Mouse (Mus musculus) heart, embryonic 16.5 days (tissue): Measurements from ENCODE around the gene Sbno1. TPM values are rescaled to one million over a fixed set of nuclear protein-coding genes. Genes with fewer than 3 reads are reported as not detected.

Experiments
- ATAC-seq: fragments of 200-750 bp; cut with Nextera tagmentation; replicated peaks from 2 replicates; pipeline ENCODE4 v1.8.0; 2017; ENCODE audit warnings: moderate number of reproducible peaks; ENCODE audit not compliant: insufficient read depth, low FRiP score; ENCODE audit errors: extremely low read depth
- H3K27ac ChIP-seq: fragments of 300-500 bp; sonication (generic); 2 replicates; pipeline ENCODE4 v1.5.1; 2014; ENCODE audit warnings: mild to moderate bottlenecking, low read length, control low read depth, moderate library complexity
- H3K27me3 ChIP-seq: fragments of 300-500 bp; sonication (generic); 2 replicates; pipeline ENCODE4 v1.6.1; 2014; ENCODE audit warnings: low read length, mixed read lengths; ENCODE audit not compliant: control insufficient read depth, insufficient read depth
- H3K36me3 ChIP-seq: fragments of 300-500 bp; sonication (generic); 2 replicates; pipeline ENCODE4 v1.6.1; 2014; ENCODE audit not compliant: control insufficient read depth, insufficient read depth
- H3K4me1 ChIP-seq: fragments of 300-500 bp; sonication (generic); 2 replicates; pipeline ENCODE4 v1.6.1; 2014; ENCODE audit warnings: low read length, mixed read lengths; ENCODE audit not compliant: control insufficient read depth, insufficient read depth
- H3K4me2 ChIP-seq: fragments of 300-500 bp; sonication (generic); 2 replicates; pipeline ENCODE4 v1.6.1; 2014; ENCODE audit warnings: low read depth, mild to moderate bottlenecking, control low read depth, low read length
- H3K4me3 ChIP-seq: fragments of 300-500 bp; sonication (generic); 2 replicates; pipeline ENCODE4 v1.5.1; 2014; ENCODE audit warnings: mild to moderate bottlenecking, control low read depth, low read length
- H3K9ac ChIP-seq: fragments of 300-500 bp; sonication (generic); 2 replicates; pipeline ENCODE4 v1.6.1; 2014; ENCODE audit warnings: low read length, control low read depth
- H3K9me3 ChIP-seq: fragments of 300-500 bp; sonication (generic); replicated peaks from 2 replicates; pipeline ENCODE4 v1.6.1; 2016; ENCODE audit warnings: low read length; ENCODE audit not compliant: control insufficient read depth
- WGBS: fragments of 180-500 bp; shearing (Covaris S2); extraction: QIAGEN DNeasy Blood & Tissue Kit; methylation state at CpG from one replicate; pipeline ENCODE4 v1.1.7; 2014; 5-methylcytosine and 5-hydroxymethylcytosine counted together
- polyA plus RNA-seq: library from polyadenylated mRNA; unstranded; fragments of >200 nt; fragmentation: Nextera tagmentation; extraction: Ambion mirVana; gene quantifications from 2 replicates; pipeline ENCODE4 v1.2.1, GENCODE M21; 2015

The Sbno1 gene
- polyA plus RNA-seq, 1 experiment from 2014 or later, result 57.9 TPM

DNA sequence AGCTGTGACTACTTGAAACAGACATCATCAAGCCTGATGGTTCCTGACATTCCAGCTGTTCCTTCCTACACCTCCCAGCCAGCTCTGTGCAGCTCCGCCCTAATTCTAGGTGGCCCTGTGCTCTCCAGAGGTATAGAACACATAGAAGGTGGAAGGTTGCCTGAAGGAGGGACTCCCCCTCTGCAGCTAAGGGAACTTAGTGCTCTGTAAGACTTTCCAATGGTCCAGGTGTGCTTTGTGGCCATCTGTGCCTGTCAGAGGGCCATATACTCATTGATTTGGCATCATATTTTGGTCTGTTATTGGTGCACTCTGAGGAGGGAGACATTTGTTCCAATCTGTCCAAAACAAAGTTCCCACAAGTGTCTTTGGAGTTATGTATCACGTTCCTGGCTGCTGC lies 7.2 kb upstream of the Sbno1 start:
- Histone ChIP-seq H3K9me3 (no peaks in the 10 kb centered on the region), H3K9ac (no peak overlapping the region), H3K27me3 (no peaks in the 10 kb centered on the region), H3K36me3 (no peaks in the 10 kb centered on the region), H3K4me1 (0 out of 2 replicates have a peak, but pooled peaks cover 3% of the 10 kb centered on the region), H3K4me3 (no peak overlapping the region), H3K27ac (no peak overlapping the region), H3K4me2 (no peak overlapping the region)
- 64% methylated on average over 2 of the region's 2 CpGs for WGBS
- ATAC-seq, result no peak

DNA sequence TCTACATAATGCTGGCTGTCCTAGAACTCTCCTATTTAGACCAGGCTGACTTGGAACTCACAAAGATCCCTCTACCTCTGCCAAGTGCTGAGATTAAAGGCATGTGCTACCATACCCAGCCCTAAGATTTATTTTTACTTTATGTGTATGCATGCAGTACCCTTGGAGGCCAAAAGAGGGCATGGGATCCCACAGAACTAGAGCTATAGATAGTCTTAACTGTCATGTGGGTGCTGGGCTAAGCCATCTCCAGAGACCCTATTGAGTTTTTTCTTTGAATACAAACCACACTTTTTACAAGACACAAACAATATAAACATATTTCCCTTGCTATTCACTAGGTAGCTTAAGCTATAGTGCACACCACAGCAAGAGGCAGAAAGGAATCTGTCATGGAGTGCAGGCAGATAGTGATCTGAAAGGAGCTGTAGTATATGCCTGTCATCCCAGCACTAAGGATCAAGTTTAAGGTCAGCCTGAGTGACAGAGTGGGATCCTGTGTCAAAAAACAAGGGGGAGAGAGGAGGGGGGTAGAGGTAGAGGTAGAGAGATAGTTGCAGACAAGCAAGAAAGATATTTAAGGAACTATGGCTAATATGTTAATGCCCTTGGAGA lies 6.7 kb upstream of the Sbno1 start:
- no peak overlapping the region for H3K27ac ChIP-seq
- H3K27me3 ChIP-seq, result no peaks in the 10 kb centered on the region
- H3K4me2 ChIP-seq, result no peak overlapping the region
- H3K4me3 ChIP-seq, result no peak overlapping the region
- no peaks in the 10 kb centered on the region for H3K36me3 ChIP-seq
- peak; percentile 61; the same call in 1 of the 2 replicates for ATAC-seq
- no peaks in the 10 kb centered on the region for H3K9me3 ChIP-seq
- 0 out of 2 replicates have a peak, but pooled peaks cover 3% of the 10 kb centered on the region for H3K4me1 ChIP-seq
- no peak overlapping the region for H3K9ac ChIP-seq

DNA sequence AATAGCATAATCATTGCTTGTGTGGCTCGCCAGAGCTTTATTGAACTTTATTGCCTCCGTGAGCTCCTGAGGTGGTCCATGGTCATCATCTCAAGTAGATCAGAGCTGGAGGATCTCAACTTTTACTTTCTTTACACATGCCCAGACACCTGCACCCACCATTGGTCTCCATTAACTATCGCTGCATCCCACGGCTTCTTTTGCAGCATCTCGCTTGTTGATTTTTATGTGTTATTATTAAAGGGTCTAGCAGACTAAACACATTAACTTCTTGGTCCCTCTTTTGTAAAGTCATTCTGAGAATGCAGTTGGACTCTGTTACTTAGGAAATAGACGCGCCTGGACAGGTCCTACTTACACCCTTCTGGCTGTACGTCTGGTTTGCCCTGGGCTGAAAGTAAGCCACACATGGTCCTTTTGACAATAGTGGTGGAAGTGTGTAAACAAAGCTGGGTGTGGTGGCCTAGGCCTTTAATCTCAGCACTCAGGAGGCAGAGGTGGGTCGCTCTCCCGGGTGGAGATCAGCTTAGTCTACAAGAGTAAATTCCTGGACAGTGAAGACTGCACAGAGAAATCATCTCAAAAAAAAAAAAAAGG lies 772 bp upstream of the Sbno1 start:
- Histone ChIP-seq H3K36me3 (no peaks in the 10 kb centered on the region), H3K9ac (no peak overlapping the region), H3K4me2 (peak overlapping the region; percentile 64), H3K4me3 (peak overlapping the region; percentile 88; the same call in 1 of the 2 replicates), H3K27ac (peak overlapping the region; percentile 94), H3K27me3 (no peaks in the 10 kb centered on the region), H3K9me3 (no peaks in the 10 kb centered on the region), H3K4me1 (peaks cover 8% of the 10 kb centered on the region)
- WGBS, result 88% methylated on average over 10 of the region's 10 CpGs
- ATAC-seq, result no peak

DNA sequence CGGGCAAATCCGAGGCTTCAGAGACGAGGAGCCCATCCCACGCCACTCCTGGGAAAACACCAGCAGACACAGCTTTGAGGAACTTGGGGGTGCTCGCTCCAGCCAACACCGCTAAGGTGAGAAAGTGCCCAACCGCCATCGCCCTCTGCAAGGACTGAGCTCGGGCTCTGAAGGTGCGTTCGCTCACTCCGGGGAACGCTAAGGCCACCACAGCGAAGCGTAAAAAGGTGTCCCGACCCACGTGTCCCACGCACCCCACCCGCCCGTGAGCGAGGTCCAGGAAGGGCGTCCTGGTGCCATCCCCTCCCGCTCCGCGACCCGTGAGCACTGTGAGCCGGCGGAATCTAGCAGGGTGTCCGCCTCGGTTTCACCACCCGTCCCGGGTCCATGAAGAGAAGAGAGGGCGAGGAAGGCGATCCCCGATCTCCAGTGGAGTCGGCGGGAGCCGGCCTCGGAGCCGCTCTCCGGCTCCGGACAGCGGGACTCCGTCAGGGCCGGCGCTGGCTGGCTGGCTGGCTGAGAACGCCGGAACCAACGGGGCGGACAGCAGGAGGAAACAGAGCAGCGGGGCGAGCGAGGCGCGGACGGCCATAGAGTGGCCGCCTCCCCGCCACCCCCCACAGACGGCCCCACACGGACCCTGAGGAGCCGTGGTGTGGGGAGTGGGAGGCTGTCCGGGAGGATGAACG lies 934 bp downstream of the Sbno1 start:
- peak overlapping the region; percentile 91 for H3K4me2 ChIP-seq
- under 1% methylated on average over 61 of the region's 63 CpGs for WGBS
- H3K4me1 ChIP-seq, result peaks cover 8% of the 10 kb centered on the region
- H3K9me3 ChIP-seq, result no peaks in the 10 kb centered on the region
- no peaks in the 10 kb centered on the region for H3K27me3 ChIP-seq
- H3K27ac ChIP-seq, result peak overlapping the region; percentile 82
- H3K36me3 ChIP-seq, result no peaks in the 10 kb centered on the region
- peak; percentile 56 for ATAC-seq
- peak overlapping the region; percentile 88 for H3K4me3 ChIP-seq
- peak overlapping the region; percentile 91 for H3K9ac ChIP-seq

- 2% methylated on average over 14 of the region's 14 CpGs for WGBS
- H3K36me3 ChIP-seq, result no peaks in the 10 kb centered on the region
- no peaks in the 10 kb centered on the region for H3K27me3 ChIP-seq
- peak overlapping the region; percentile 91 for H3K4me2 ChIP-seq
- H3K4me3 ChIP-seq, result peak overlapping the region; percentile 88
- H3K9ac ChIP-seq, result peak overlapping the region; percentile 91
- ATAC-seq, result no peak
- peaks cover 8% of the 10 kb centered on the region for H3K4me1 ChIP-seq
- H3K9me3 ChIP-seq, result no peaks in the 10 kb centered on the region
- H3K27ac ChIP-seq, result peak overlapping the region; percentile 82
Observed at GRCm38 (mm10) chr5:124424200-124424722, 1.5 kb downstream of the Sbno1 start.

- Histone ChIP-seq H3K4me2 (no peak overlapping the region), H3K9me3 (no peaks in the 10 kb centered on the region), H3K4me3 (no peak overlapping the region), H3K27me3 (no peaks in the 10 kb centered on the region), H3K27ac (no peak overlapping the region), H3K4me1 (peaks cover 8% of the 10 kb centered on the region), H3K36me3 (no peaks in the 10 kb centered on the region), H3K9ac (no peak overlapping the region)
- ATAC-seq, result no peak
- WGBS, result 75% methylated on average over 2 of the region's 2 CpGs
Observed at GRCm38 (mm10) chr5:124421786-124422185, 4.0 kb downstream of the Sbno1 start.

GRCm38 (mm10) chr5:124418903-124419302 lies 6.9 kb downstream of the Sbno1 start:
- no peak overlapping the region for H3K9ac ChIP-seq
- H3K4me3 ChIP-seq, result no peak overlapping the region
- no peaks in the 10 kb centered on the region for H3K27me3 ChIP-seq
- H3K27ac ChIP-seq, result no peak overlapping the region
- ATAC-seq, result no peak
- WGBS, result 81% methylated on average over 2 of the region's 2 CpGs
- no peaks in the 10 kb centered on the region for H3K36me3 ChIP-seq
- H3K4me1 ChIP-seq, result peaks cover 11% of the 10 kb centered on the region
- no peaks in the 10 kb centered on the region for H3K9me3 ChIP-seq
- no peak overlapping the region for H3K4me2 ChIP-seq

GRCm38 (mm10) chr5:124412163-124412562 lies 13.6 kb downstream of the Sbno1 start:
- Histone ChIP-seq H3K36me3 (peaks cover 38% of the 10 kb centered on the region), H3K9ac (no peak overlapping the region), H3K9me3 (no peaks in the 10 kb centered on the region), H3K4me2 (no peak overlapping the region), H3K4me1 (peaks cover 5% of the 10 kb centered on the region), H3K27me3 (no peaks in the 10 kb centered on the region), H3K27ac (no peak overlapping the region), H3K4me3 (no peak overlapping the region)
- 83% methylated on average over 5 of the region's 5 CpGs for WGBS
- no peak for ATAC-seq

GRCm38 (mm10) chr5:124410808-124411207 lies 15.0 kb downstream of the Sbno1 start:
- peaks cover 46% of the 10 kb centered on the region for H3K36me3 ChIP-seq
- H3K9me3 ChIP-seq, result no peaks in the 10 kb centered on the region
- no peak overlapping the region for H3K27ac ChIP-seq
- no peaks in the 10 kb centered on the region for H3K27me3 ChIP-seq
- no peak for ATAC-seq
- H3K9ac ChIP-seq, result no peak overlapping the region
- WGBS, result 70% methylated on average over 3 of the region's 3 CpGs
- H3K4me2 ChIP-seq, result no peak overlapping the region
- H3K4me1 ChIP-seq, result no peaks in the 10 kb centered on the region
- H3K4me3 ChIP-seq, result no peak overlapping the region
